Mouse (Mus musculus): ENCODE results near the gene Dlg4. TPM values are rescaled to one million over a fixed set of nuclear protein-coding genes. Genes with fewer than 3 reads are reported as not detected.

The Dlg4 gene
- polyA plus RNA-seq, 1 experiment from 2014 or later = 6.0 TPM

DNA sequence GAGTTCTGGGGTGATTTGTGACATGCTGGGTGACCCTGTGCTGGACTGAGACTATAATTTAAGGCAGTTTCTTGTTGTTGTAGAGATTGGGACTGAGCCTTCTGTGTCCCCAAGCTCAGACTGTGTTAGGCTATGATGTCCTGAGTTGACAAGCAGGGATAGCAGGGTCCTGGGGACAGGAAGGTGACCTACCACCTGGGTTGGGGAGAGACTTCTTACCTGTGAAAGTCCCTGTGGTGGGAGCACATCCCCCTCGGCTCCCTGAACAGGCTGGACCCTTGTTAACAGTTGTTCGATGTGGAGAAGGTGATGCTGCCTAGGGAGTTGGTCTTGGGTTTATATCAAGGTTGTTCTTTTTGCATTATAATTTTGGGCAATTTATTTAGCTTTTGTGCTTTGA lies 14.3 kb upstream of the Dlg4 start:
- 0 out of 4 replicates have a peak overlapping the region, but pooled peaks of 1 of the 2 experiments have one; percentile 89 for H3K4me3 ChIP-seq (ENCODE audit: control insufficient read depth in 1 of 2, insufficient read depth in 1 of 2, low read depth in 1 of 2, low read length in 2 of 2)
- H3K9me3 ChIP-seq (ENCODE audit: control insufficient read depth, low read length) = no peaks in the 10 kb centered on the region
- H3K9ac ChIP-seq (ENCODE audit: low read length) = peak overlapping the region; percentile 41; the same call in 1 of the 2 replicates
- peaks cover 11 to 25% of the 10 kb centered on the region in 2 experiments for H3K4me1 ChIP-seq (ENCODE audit: control insufficient read depth in 2 of 2, insufficient read depth in 2 of 2, low read length in 2 of 2)
- ATAC-seq (ENCODE audit: insufficient number of reproducible peaks, insufficient read depth, low FRiP score, low read depth) = no peak
- 95% methylated on average over 2 of the region's 2 CpGs for WGBS
- H3K27me3 ChIP-seq (ENCODE audit: control insufficient read depth, insufficient read depth, low read length) = no peaks in the 10 kb centered on the region
- peaks cover 59% of the 10 kb centered on the region for H3K36me3 ChIP-seq (ENCODE audit: control insufficient read depth, insufficient read depth, low read length)
- peak overlapping the region; percentile 96; the same call in 1 of the 2 replicates for H3K4me2 ChIP-seq (ENCODE audit: low read length)
- H3K27ac ChIP-seq (replicated peaks in 1 of 2; ENCODE audit: control insufficient read depth in 1 of 2, insufficient read depth in 1 of 2, low read depth in 2 of 2, low read length in 2 of 2) = no peak overlapping the region

DNA sequence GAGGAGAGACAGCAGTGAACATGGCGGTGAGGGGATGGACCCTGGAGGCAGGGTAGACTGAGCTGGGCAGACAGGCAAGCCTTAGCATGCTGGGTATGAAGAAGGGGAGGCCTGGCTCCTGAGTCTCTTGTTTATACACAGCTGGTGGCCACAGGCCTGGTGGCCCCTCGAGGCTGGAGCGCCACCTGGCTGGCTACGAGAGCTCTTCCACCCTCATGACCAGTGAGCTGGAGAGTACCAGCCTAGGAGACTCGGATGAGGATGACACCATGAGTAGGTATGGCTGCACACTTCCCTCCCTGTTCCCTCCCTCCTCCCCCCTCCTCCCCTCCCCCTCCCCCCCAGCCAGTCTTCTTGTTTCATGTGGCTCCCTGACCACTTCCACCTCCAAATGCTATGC lies 11.2 kb upstream of the Dlg4 start:
- no peak for ATAC-seq (ENCODE audit: insufficient number of reproducible peaks, insufficient read depth, low FRiP score, low read depth)
- no peak overlapping the region for H3K4me3 ChIP-seq (ENCODE audit: control insufficient read depth in 1 of 2, insufficient read depth in 1 of 2, low read depth in 1 of 2, low read length in 2 of 2)
- H3K9me3 ChIP-seq (ENCODE audit: control insufficient read depth, low read length) = no peaks in the 10 kb centered on the region
- H3K4me2 ChIP-seq (ENCODE audit: low read length) = no peak overlapping the region
- H3K27ac ChIP-seq (replicated peaks in 1 of 2; ENCODE audit: control insufficient read depth in 1 of 2, insufficient read depth in 1 of 2, low read depth in 2 of 2, low read length in 2 of 2) = no peak overlapping the region
- H3K4me1 ChIP-seq (ENCODE audit: control insufficient read depth in 2 of 2, insufficient read depth in 2 of 2, low read length in 2 of 2) = peaks cover 8 to 14% of the 10 kb centered on the region in 2 experiments; a peak in 3 of 4 replicates
- H3K27me3 ChIP-seq (ENCODE audit: control insufficient read depth, insufficient read depth, low read length) = no peaks in the 10 kb centered on the region
- H3K36me3 ChIP-seq (ENCODE audit: control insufficient read depth, insufficient read depth, low read length) = peaks cover 64% of the 10 kb centered on the region
- H3K9ac ChIP-seq (ENCODE audit: low read length) = no peak overlapping the region
- WGBS = 63% methylated on average over 5 of the region's 5 CpGs

DNA sequence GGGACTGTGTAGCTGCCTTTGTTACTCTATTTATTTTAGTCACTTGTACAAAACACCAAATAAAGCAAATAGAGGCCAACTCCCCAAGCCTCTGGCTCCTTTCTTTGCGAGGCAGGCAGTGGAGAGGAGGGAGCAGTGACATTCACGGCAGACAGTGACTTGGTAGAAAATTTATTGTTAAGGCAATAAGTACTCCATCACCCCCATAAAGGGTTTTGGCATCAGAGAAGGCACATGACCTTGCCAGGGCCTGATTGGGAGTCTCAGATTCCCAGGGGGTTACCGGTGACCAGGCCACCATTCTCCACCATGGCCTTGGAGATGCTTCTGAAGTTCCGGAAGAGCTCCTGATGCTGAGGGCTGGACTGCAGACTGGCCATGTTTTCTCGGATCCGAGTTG lies 6.7 kb upstream of the Dlg4 start:
- peaks cover 91% of the 10 kb centered on the region for H3K36me3 ChIP-seq (ENCODE audit: control insufficient read depth, insufficient read depth, low read length)
- H3K9ac ChIP-seq (ENCODE audit: low read length) = no peak overlapping the region
- 82% methylated on average over 6 of the region's 6 CpGs for WGBS
- H3K4me3 ChIP-seq (ENCODE audit: control insufficient read depth in 1 of 2, insufficient read depth in 1 of 2, low read depth in 1 of 2, low read length in 2 of 2) = no peak overlapping the region
- no peaks in the 10 kb centered on the region for H3K9me3 ChIP-seq (ENCODE audit: control insufficient read depth, low read length)
- no peaks in the 10 kb centered on the region for H3K27me3 ChIP-seq (ENCODE audit: control insufficient read depth, insufficient read depth, low read length)
- peaks cover 2 to 7% of the 10 kb centered on the region in 2 experiments; a peak in 3 of 4 replicates for H3K4me1 ChIP-seq (ENCODE audit: control insufficient read depth in 2 of 2, insufficient read depth in 2 of 2, low read length in 2 of 2)
- H3K27ac ChIP-seq (replicated peaks in 1 of 2; ENCODE audit: control insufficient read depth in 1 of 2, insufficient read depth in 1 of 2, low read depth in 2 of 2, low read length in 2 of 2) = no peak overlapping the region
- ATAC-seq (ENCODE audit: insufficient number of reproducible peaks, insufficient read depth, low FRiP score, low read depth) = no peak
- H3K4me2 ChIP-seq (ENCODE audit: low read length) = no peak overlapping the region

DNA sequence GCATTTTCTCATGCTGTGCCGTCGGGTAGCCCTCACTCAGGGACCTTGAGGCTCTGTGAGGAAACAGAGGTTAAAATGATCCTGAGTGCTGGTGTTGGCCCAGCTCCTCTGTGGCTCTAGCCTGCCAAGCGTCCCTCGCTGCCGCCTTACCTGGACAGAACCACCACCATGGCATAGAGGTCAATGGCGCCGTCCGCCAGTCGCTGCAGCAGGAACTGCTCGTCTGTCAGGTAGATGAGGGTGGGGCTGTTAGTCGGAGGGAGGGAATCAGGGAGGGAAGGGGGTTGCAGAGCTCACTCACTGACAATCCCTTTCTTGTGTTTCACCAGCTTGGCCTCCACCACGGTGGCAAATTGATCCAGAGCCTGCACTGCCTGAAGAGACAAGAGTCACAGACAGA lies 6.2 kb upstream of the Dlg4 start:
- Histone ChIP-seq H3K27ac (replicated peaks in 1 of 2; ENCODE audit: control insufficient read depth in 1 of 2, insufficient read depth in 1 of 2, low read depth in 2 of 2, low read length in 2 of 2) (no peak overlapping the region), H3K4me1 (ENCODE audit: control insufficient read depth in 2 of 2, insufficient read depth in 2 of 2, low read length in 2 of 2) (peaks cover 2 to 9% of the 10 kb centered on the region in 2 experiments; a peak in 3 of 4 replicates), H3K4me3 (ENCODE audit: control insufficient read depth in 1 of 2, insufficient read depth in 1 of 2, low read depth in 1 of 2, low read length in 2 of 2) (no peak overlapping the region), H3K27me3 (ENCODE audit: control insufficient read depth, insufficient read depth, low read length) (no peaks in the 10 kb centered on the region), H3K4me2 (ENCODE audit: low read length) (no peak overlapping the region), H3K9ac (ENCODE audit: low read length) (no peak overlapping the region), H3K9me3 (ENCODE audit: control insufficient read depth, low read length) (no peaks in the 10 kb centered on the region), H3K36me3 (ENCODE audit: control insufficient read depth, insufficient read depth, low read length) (peaks cover 86% of the 10 kb centered on the region)
- 82% methylated on average over 12 of the region's 12 CpGs for WGBS
- ATAC-seq (ENCODE audit: insufficient number of reproducible peaks, insufficient read depth, low FRiP score, low read depth) = no peak

DNA sequence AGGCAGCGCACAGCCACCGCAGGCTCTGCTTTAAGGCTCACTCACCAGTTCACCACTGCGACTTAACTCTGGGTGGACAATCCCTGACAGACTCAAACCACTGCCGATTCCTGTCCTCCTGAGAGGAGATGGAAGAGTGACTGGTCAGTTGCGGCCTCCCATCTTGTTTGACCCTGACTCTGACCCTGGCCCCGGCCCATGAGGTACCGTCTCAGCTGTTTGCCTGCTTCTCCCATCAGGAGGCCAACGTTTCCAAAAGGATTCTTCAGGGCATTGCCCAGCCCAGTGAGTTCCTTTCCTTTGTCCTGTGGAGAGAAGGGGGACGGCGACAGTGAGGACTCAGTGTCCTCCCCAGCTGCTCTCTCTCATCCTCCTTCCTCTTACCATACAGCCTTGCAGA lies 5.8 kb upstream of the Dlg4 start:
- WGBS = 87% methylated on average over 10 of the region's 10 CpGs

DNA sequence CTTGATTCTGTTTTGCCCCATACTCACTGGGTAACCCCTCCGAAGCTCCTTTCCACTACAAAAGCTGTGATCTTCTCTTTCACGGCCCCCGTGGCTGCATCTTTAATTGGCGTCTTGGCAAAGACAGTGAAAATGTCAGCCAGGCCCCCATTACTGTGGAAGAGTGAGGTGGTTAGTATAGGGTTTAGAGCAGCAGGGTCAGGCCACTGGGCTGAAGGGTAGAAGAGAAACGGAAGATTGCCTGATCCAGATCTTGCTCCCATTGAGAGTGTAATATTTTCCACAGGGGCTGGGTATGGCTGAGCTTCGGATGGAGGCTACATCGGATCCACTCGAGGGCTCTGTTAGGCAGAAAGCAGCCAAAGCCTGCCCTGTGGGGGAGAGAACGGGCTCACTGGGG lies 3.8 kb upstream of the Dlg4 start:
- no peak for ATAC-seq (ENCODE audit: insufficient number of reproducible peaks, insufficient read depth, low FRiP score, low read depth)
- Histone ChIP-seq H3K36me3 (ENCODE audit: control insufficient read depth, insufficient read depth, low read length) (peaks cover 62% of the 10 kb centered on the region), H3K9me3 (ENCODE audit: control insufficient read depth, low read length) (no peaks in the 10 kb centered on the region), H3K9ac (ENCODE audit: low read length) (no peak overlapping the region), H3K27ac (replicated peaks in 1 of 2; ENCODE audit: control insufficient read depth in 1 of 2, insufficient read depth in 1 of 2, low read depth in 2 of 2, low read length in 2 of 2) (no peak overlapping the region), H3K27me3 (ENCODE audit: control insufficient read depth, insufficient read depth, low read length) (no peaks in the 10 kb centered on the region), H3K4me3 (ENCODE audit: control insufficient read depth in 1 of 2, insufficient read depth in 1 of 2, low read depth in 1 of 2, low read length in 2 of 2) (no peak overlapping the region), H3K4me2 (ENCODE audit: low read length) (no peak overlapping the region), H3K4me1 (ENCODE audit: control insufficient read depth in 2 of 2, insufficient read depth in 2 of 2, low read length in 2 of 2) (peaks cover 9 to 17% of the 10 kb centered on the region in 2 experiments)
- WGBS = 85% methylated on average over 9 of the region's 9 CpGs

More for the DNA sequence above, 5.8 kb upstream of the Dlg4 start:
- H3K27ac ChIP-seq (replicated peaks in 1 of 2; ENCODE audit: control insufficient read depth in 1 of 2, insufficient read depth in 1 of 2, low read depth in 2 of 2, low read length in 2 of 2) = no peak overlapping the region
- no peak overlapping the region for H3K4me2 ChIP-seq (ENCODE audit: low read length)
- H3K27me3 ChIP-seq (ENCODE audit: control insufficient read depth, insufficient read depth, low read length) = no peaks in the 10 kb centered on the region
- H3K4me1 ChIP-seq (ENCODE audit: control insufficient read depth in 2 of 2, insufficient read depth in 2 of 2, low read length in 2 of 2) = peaks cover 2 to 10% of the 10 kb centered on the region in 2 experiments; a peak in 3 of 4 replicates
- no peak for ATAC-seq (ENCODE audit: insufficient number of reproducible peaks, insufficient read depth, low FRiP score, low read depth)
- H3K9ac ChIP-seq (ENCODE audit: low read length) = no peak overlapping the region
- H3K36me3 ChIP-seq (ENCODE audit: control insufficient read depth, insufficient read depth, low read length) = peaks cover 82% of the 10 kb centered on the region
- H3K4me3 ChIP-seq (ENCODE audit: control insufficient read depth in 1 of 2, insufficient read depth in 1 of 2, low read depth in 1 of 2, low read length in 2 of 2) = no peak overlapping the region
- no peaks in the 10 kb centered on the region for H3K9me3 ChIP-seq (ENCODE audit: control insufficient read depth, low read length)

DNA sequence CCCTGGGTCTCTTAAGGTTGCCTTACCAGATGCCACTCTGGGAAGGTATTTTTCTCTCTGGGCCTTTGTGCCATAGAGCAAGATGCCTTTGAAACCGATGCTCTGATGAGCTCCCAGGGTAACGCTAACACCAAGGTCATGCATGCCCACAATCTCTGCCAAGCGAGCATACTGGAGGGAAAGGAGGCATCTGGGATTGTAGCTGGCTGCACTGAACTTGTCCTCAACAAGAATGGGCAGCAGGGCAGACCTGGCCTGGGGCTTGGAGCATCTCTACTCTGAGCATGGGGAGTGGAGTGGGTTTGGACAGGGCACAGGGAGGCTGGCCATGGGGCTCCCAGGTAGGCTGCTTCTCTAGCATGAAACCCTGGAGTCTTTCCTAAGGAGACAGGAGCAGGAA lies 3.3 kb upstream of the Dlg4 start:
- 85% methylated on average over 3 of the region's 3 CpGs for WGBS
- H3K4me3 ChIP-seq (ENCODE audit: control insufficient read depth in 1 of 2, insufficient read depth in 1 of 2, low read depth in 1 of 2, low read length in 2 of 2) = no peak overlapping the region
- peaks cover 12 to 20% of the 10 kb centered on the region in 2 experiments for H3K4me1 ChIP-seq (ENCODE audit: control insufficient read depth in 2 of 2, insufficient read depth in 2 of 2, low read length in 2 of 2)
- no peaks in the 10 kb centered on the region for H3K27me3 ChIP-seq (ENCODE audit: control insufficient read depth, insufficient read depth, low read length)
- no peak overlapping the region for H3K4me2 ChIP-seq (ENCODE audit: low read length)
- no peaks in the 10 kb centered on the region for H3K9me3 ChIP-seq (ENCODE audit: control insufficient read depth, low read length)
- no peak overlapping the region for H3K9ac ChIP-seq (ENCODE audit: low read length)
- H3K27ac ChIP-seq (replicated peaks in 1 of 2; ENCODE audit: control insufficient read depth in 1 of 2, insufficient read depth in 1 of 2, low read depth in 2 of 2, low read length in 2 of 2) = no peak overlapping the region
- no peak for ATAC-seq (ENCODE audit: insufficient number of reproducible peaks, insufficient read depth, low FRiP score, low read depth)
- H3K36me3 ChIP-seq (ENCODE audit: control insufficient read depth, insufficient read depth, low read length) = peaks cover 57% of the 10 kb centered on the region

DNA sequence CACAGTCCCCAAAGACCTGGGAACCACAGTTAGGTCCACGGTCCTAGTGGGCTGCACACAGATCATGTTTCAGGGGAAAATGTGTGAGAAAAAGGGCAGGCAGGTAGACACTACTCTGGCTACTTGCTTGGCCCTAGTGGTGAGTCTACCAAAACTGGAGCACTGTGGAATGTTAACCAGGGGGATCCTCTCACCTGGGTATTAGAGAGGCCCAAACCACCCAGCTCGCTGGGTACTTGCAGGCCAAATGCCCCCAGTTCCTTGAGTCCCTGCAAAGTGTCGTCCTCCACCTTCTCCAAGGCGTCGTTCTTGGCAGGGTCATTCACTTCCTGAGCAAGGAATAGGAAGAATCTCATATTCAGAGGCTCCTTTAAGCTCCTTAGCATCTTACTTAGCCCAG lies 2.7 kb upstream of the Dlg4 start:
- Histone ChIP-seq H3K9ac (ENCODE audit: low read length) (peak overlapping the region; percentile 89), H3K4me1 (ENCODE audit: control insufficient read depth in 2 of 2, insufficient read depth in 2 of 2, low read length in 2 of 2) (peaks cover 12 to 26% of the 10 kb centered on the region in 2 experiments), H3K27ac (replicated peaks in 1 of 2; ENCODE audit: control insufficient read depth in 1 of 2, insufficient read depth in 1 of 2, low read depth in 2 of 2, low read length in 2 of 2) (peak overlapping the region in 1 of 2 experiments; percentile 85; a peak in 1 of 4 replicates), H3K4me2 (ENCODE audit: low read length) (peak overlapping the region; percentile 81), H3K9me3 (ENCODE audit: control insufficient read depth, low read length) (no peaks in the 10 kb centered on the region), H3K4me3 (ENCODE audit: control insufficient read depth in 1 of 2, insufficient read depth in 1 of 2, low read depth in 1 of 2, low read length in 2 of 2) (peak overlapping the region in 1 of 2 experiments; percentile 70; a peak in 1 of 4 replicates), H3K36me3 (ENCODE audit: control insufficient read depth, insufficient read depth, low read length) (peaks cover 51% of the 10 kb centered on the region), H3K27me3 (ENCODE audit: control insufficient read depth, insufficient read depth, low read length) (no peaks in the 10 kb centered on the region)
- ATAC-seq (ENCODE audit: insufficient number of reproducible peaks, insufficient read depth, low FRiP score, low read depth) = no peak
- 62% methylated on average over 5 of the region's 5 CpGs for WGBS

Data from heart, embryonic 14.5 days (tissue).